Mouse (Mus musculus) left cerebral cortex, adult 8-10 months (tissue): ENCODE measurements around the gene Eif4e2. TPM values are rescaled to one million over a fixed set of nuclear protein-coding genes. Genes with fewer than 3 reads are reported as not detected.
A peak's percentile ranks its signal among the peaks of the same experiment; 100 is the strongest.

Experiments
- DNase-seq, 2 experiments: peaks; one replicate each; pipeline ENCODE4 v3.0.0; 2022; ENCODE audit warnings: low spot score in 2 of 2
- total RNA-seq, 4 experiments: library from RNA; stranded (reverse); gene quantifications; 2 replicates each; pipeline ENCODE4 v1.2.4; 2022

Gene Eif4e2
- total RNA-seq, 4 experiments from 2014 or later, result 57.6 to 68.2 (median 58.9) TPM

GRCm38 (mm10) chr1:87201848-87202247 lies 11.9 kb upstream of the Eif4e2 start:
- no peak for DNase-seq

- DNase-seq, result no peak
Measured at GRCm38 (mm10) chr1:87203779-87204178, 9.9 kb upstream of the Eif4e2 start.

- DNase-seq, result no peak
Measured at GRCm38 (mm10) chr1:87204465-87204864, 9.2 kb upstream of the Eif4e2 start, which contains the start of gene Chrng. TSS of gene Chrng (plus strand) at chr1:87204657.

GRCm38 (mm10) chr1:87205038-87205437 lies 8.7 kb upstream of the Eif4e2 start:
- DNase-seq, result no peak

GRCm38 (mm10) chr1:87205502-87205901 lies 8.2 kb upstream of the Eif4e2 start:
- DNase-seq, result no peak

- DNase-seq, result no peak
Measured at GRCm38 (mm10) chr1:87206339-87206738, 7.4 kb upstream of the Eif4e2 start.

GRCm38 (mm10) chr1:87211431-87211830 lies 2.3 kb upstream of the Eif4e2 start:
- DNase-seq, result no peak

GRCm38 (mm10) chr1:87214748-87215147 lies 1.0 kb downstream of the Eif4e2 start:
- no peak for DNase-seq

- DNase-seq, result no peak
Measured at GRCm38 (mm10) chr1:87217938-87218337, 4.2 kb downstream of the Eif4e2 start.

- no peak for DNase-seq
Measured at GRCm38 (mm10) chr1:87225739-87226138, 12.0 kb downstream of the Eif4e2 start.

- no peak for DNase-seq
Measured at GRCm38 (mm10) chr1:87226409-87227159, 12.9 kb downstream of the Eif4e2 start.

GRCm38 (mm10) chr1:87227160-87227550 lies 13.4 kb downstream of the Eif4e2 start:
- no peak for DNase-seq

GRCm38 (mm10) chr1:87230606-87231005 lies 16.9 kb downstream of the Eif4e2 start:
- no peak for DNase-seq

GRCm38 (mm10) chr1:87232197-87232596 lies 18.5 kb downstream of the Eif4e2 start:
- no peak for DNase-seq

GRCm38 (mm10) chr1:87239056-87239455 lies 25.3 kb downstream of the Eif4e2 start:
- no peak for DNase-seq

- DNase-seq, result no peak
Measured at GRCm38 (mm10) chr1:87243021-87243420, 29.3 kb downstream of the Eif4e2 start.

- no peak for DNase-seq
Measured at GRCm38 (mm10) chr1:87245430-87245829, 31.7 kb downstream of the Eif4e2 start.

- DNase-seq, result peak; percentile 39 to 80
Measured at GRCm38 (mm10) chr1:87245929-87246815, 32.5 kb downstream of the Eif4e2 start.

- DNase-seq, result no peak
Measured at GRCm38 (mm10) chr1:87252040-87252609, 38.4 kb downstream of the Eif4e2 start.

- no peak for DNase-seq
Measured at GRCm38 (mm10) chr1:87255173-87255572, 41.5 kb downstream of the Eif4e2 start.

GRCm38 (mm10) chr1:87257691-87258090 lies 44.0 kb downstream of the Eif4e2 start:
- no peak for DNase-seq

- DNase-seq, result no peak
Measured at GRCm38 (mm10) chr1:87258484-87258883, 44.8 kb downstream of the Eif4e2 start.
